30 mouse cellular contexts compared by ENCODE assay signal in the genomic region with DNA sequence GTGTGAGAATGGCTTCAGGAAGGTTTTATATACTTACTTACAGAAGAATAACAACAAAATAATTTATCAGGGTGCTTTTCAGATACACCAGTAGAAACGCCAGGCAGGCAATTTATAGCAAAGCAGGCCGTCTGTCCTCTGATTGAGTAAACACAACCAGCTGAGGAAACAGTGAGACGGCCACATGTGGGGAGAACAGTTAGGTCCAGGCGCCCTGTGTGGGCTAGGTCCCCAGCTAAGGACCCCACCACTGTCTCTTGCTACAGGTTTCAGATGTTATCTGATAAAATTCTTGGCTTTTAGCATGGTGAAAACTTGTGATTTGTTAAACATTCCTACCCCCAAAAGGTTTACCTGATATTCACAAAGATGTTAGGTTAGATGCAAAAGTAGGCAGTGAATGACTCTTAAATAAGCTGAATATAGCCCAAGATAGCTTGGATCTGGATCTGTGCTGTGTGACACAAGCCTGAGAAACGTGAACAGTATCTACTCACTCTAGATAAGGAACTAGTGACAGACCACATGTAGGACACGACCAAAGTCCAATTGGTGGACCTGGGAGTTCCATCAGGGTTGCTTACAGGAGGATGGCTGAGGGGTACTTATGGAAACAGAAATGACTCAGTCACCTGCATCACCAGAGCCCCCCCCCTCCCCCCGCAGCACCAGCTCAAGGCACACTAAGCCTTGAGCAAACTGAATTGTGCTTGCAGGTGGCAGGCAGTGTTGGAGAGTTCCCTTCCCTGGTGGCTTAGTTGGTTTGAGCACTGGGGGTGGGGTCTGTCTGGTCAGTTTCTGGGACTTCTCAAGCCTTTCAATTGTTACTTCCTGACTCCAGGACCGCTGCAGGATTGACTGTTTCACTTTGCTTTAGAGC. TPM values are rescaled to one million over a fixed set of nuclear protein-coding genes. Genes with fewer than 3 reads are reported as not detected.
DNase-seq lines count a peak whose midpoint lies in the region; ATAC-seq and TF ChIP-seq lines count a peak whose summit lies in the region.
"Had no signal": no experiment of that assay in that cellular context is flagged by ENCODE, and none has a peak within 500 bp of the region (broad histone marks: within the 10 kb centered on the region; RNA-seq: fewer than 3 reads in every experiment).

No protein-coding gene starts in this region.

- no peak overlapping the region for H3K4me3 ChIP-seq in limb, embryonic 12.5 days (replicated peaks)
- no peak overlapping the region for H3K4me3 ChIP-seq in limb, embryonic 10.5 days
- H3K4me3 ChIP-seq in midbrain, embryonic 14.5 days (replicated peaks; ENCODE audit: low read depth, low read length) = no peak overlapping the region
- H3K4me3 ChIP-seq in midbrain, embryonic 11.5 days (ENCODE audit: low read depth, low read length) = no peak overlapping the region
- no peak overlapping the region for H3K4me3 ChIP-seq in intestine, postnatal 0 days (ENCODE audit: low read depth, low read length)
- H3K4me3 ChIP-seq: embryonic facial prominence, embryonic 13.5 days; erythroblast, embryonic 14.5 days; forebrain, embryonic 12.5 days; heart, embryonic 13.5 days; hindbrain, embryonic 12.5 days; limb, embryonic 13.5 days; midbrain, embryonic 15.5 days; myocyte; neural tube, embryonic 15.5 days had no signal

- no peak for ATAC-seq in limb, embryonic 12.5 days (ENCODE audit: insufficient number of reproducible peaks, insufficient read depth, low FRiP score, low TSS enrichment, low read depth)
- ATAC-seq in midbrain, embryonic 14.5 days (ENCODE audit: low FRiP score, low TSS enrichment) = no peak
- ATAC-seq in midbrain, embryonic 11.5 days (ENCODE audit: low FRiP score) = no peak
- ATAC-seq in intestine, postnatal 0 days = peak; percentile 88
- ATAC-seq: activated CD4-positive, CD25-positive, alpha-beta regulatory T cell, adult 4 months; midbrain, embryonic 15.5 days had no signal

- no peak for DNase-seq in limb, embryonic 10.5 days (ENCODE audit: low spot score)
- DNase-seq in midbrain, embryonic 14.5 days = no peak
- no peak for DNase-seq in midbrain, embryonic 11.5 days (ENCODE audit: low spot score, missing footprints)
- no peak for DNase-seq in B cell, adult 2 months
- DNase-seq in heart, postnatal 36 days = no peak
- DNase-seq: adrenal gland, adult 8-10 months; cerebellum, adult 11-12 months; cerebellum, postnatal 14 days; embryo, embryonic 11 days; heart, adult 18-20 months; heart, postnatal 14 days; kidney, adult 8-10 months; kidney, postnatal 10 days; layer of hippocampus, postnatal 36 days; lung, adult 18-20 months; lung, postnatal 10 days; right cerebral cortex, adult 18-20 months; thymus, postnatal 25 days had no signal

- H3K27ac ChIP-seq in limb, embryonic 12.5 days = 0 out of 2 replicates have a peak overlapping the region, but pooled peaks have one; percentile 7
- no peak overlapping the region for H3K27ac ChIP-seq in limb, embryonic 10.5 days
- H3K27ac ChIP-seq in midbrain, embryonic 14.5 days (replicated peaks; ENCODE audit: low read depth, low read length) = peak overlapping the region; percentile 13; the same call in 1 of the 2 replicates
- no peak overlapping the region for H3K27ac ChIP-seq in midbrain, embryonic 11.5 days (ENCODE audit: low read depth, low read length)
- H3K27ac ChIP-seq in intestine, postnatal 0 days (ENCODE audit: low read depth, low read length) = peak overlapping the region; percentile 70
- H3K27ac ChIP-seq: embryonic facial prominence, embryonic 13.5 days; heart, embryonic 13.5 days; hindbrain, embryonic 12.5 days; limb, embryonic 13.5 days; midbrain, embryonic 15.5 days; neural tube, embryonic 15.5 days had no signal

- H3K4me1 ChIP-seq in limb, embryonic 12.5 days (replicated peaks) = peaks cover 27% of the 10 kb centered on the region
- H3K4me1 ChIP-seq in limb, embryonic 10.5 days = peaks cover 11% of the 10 kb centered on the region; the same call in 1 of the 2 replicates
- peaks cover 15% of the 10 kb centered on the region; the same call in 1 of the 2 replicates for H3K4me1 ChIP-seq in midbrain, embryonic 14.5 days (ENCODE audit: control insufficient read depth, insufficient read depth, low read length)
- H3K4me1 ChIP-seq in midbrain, embryonic 11.5 days (ENCODE audit: control insufficient read depth, insufficient read depth, low read length) = no peaks in the 10 kb centered on the region
- H3K4me1 ChIP-seq in intestine, postnatal 0 days (replicated peaks; ENCODE audit: control insufficient read depth, insufficient read depth, low read length) = peaks cover 2% of the 10 kb centered on the region; the same call in 1 of the 2 replicates

- no peaks in the 10 kb centered on the region for H3K27me3 ChIP-seq in limb, embryonic 12.5 days
- no peaks in the 10 kb centered on the region for H3K27me3 ChIP-seq in limb, embryonic 10.5 days (ENCODE audit: low read depth, poor library complexity, severe bottlenecking)
- no peaks in the 10 kb centered on the region for H3K27me3 ChIP-seq in midbrain, embryonic 14.5 days (ENCODE audit: control insufficient read depth, insufficient read depth, low read length)
- no peaks in the 10 kb centered on the region for H3K27me3 ChIP-seq in midbrain, embryonic 11.5 days (ENCODE audit: control insufficient read depth, insufficient read depth, low read length)
- no peaks in the 10 kb centered on the region for H3K27me3 ChIP-seq in intestine, postnatal 0 days (replicated peaks; ENCODE audit: control insufficient read depth, insufficient read depth, low read length)
- H3K27me3 ChIP-seq: embryonic facial prominence, embryonic 13.5 days; forebrain, embryonic 12.5 days; heart, embryonic 13.5 days; hindbrain, embryonic 12.5 days; limb, embryonic 13.5 days; midbrain, embryonic 15.5 days; neural tube, embryonic 15.5 days had no signal

- intact Hi-C loops in heart, postnatal 36 days (cut with DNase I) = no loop called here

- no peak overlapping the region for H3K9ac ChIP-seq in limb, embryonic 12.5 days (replicated peaks)
- no peak overlapping the region; the same call in 1 of the 2 replicates for H3K9ac ChIP-seq in midbrain, embryonic 14.5 days (replicated peaks; ENCODE audit: low read length)
- H3K9ac ChIP-seq in midbrain, embryonic 11.5 days (ENCODE audit: low read length) = no peak overlapping the region
- no peak overlapping the region for H3K9ac ChIP-seq in intestine, postnatal 0 days (ENCODE audit: low read depth, low read length)
- H3K9ac ChIP-seq: embryonic facial prominence, embryonic 13.5 days; forebrain, embryonic 12.5 days; heart, embryonic 13.5 days; hindbrain, embryonic 12.5 days; limb, embryonic 13.5 days; midbrain, embryonic 15.5 days; neural tube, embryonic 15.5 days had no signal

- no peaks in the 10 kb centered on the region for H3K9me3 ChIP-seq in limb, embryonic 12.5 days
- H3K9me3 ChIP-seq in limb, embryonic 10.5 days (replicated peaks) = no peaks in the 10 kb centered on the region
- H3K9me3 ChIP-seq in midbrain, embryonic 14.5 days (ENCODE audit: control insufficient read depth, low read length) = no peaks in the 10 kb centered on the region
- no peaks in the 10 kb centered on the region for H3K9me3 ChIP-seq in midbrain, embryonic 11.5 days (ENCODE audit: control insufficient read depth, low read length)
- no peaks in the 10 kb centered on the region for H3K9me3 ChIP-seq in intestine, postnatal 0 days (ENCODE audit: control insufficient read depth)
- H3K9me3 ChIP-seq: embryonic facial prominence, embryonic 13.5 days; forebrain, embryonic 12.5 days; heart, embryonic 13.5 days; hindbrain, embryonic 12.5 days; limb, embryonic 13.5 days; midbrain, embryonic 15.5 days; neural tube, embryonic 15.5 days had no signal

- no peak for TF ChIP-seq CTCF in intestine, postnatal 0 days (IDR thresholded peaks at IDR 0.05; ENCODE audit: low read depth)

- 52% methylated on average over 8 of the region's 8 CpGs for WGBS in limb, embryonic 12.5 days
- WGBS in limb, embryonic 10.5 days = 60% methylated on average over 8 of the region's 8 CpGs
- WGBS in midbrain, embryonic 14.5 days = 76% methylated on average over 8 of the region's 8 CpGs
- WGBS in midbrain, embryonic 11.5 days = 64% methylated on average over 8 of the region's 8 CpGs
- WGBS in intestine, postnatal 0 days = 27% methylated on average over 8 of the region's 8 CpGs

- H3K4me2 ChIP-seq in limb, embryonic 12.5 days = no peak overlapping the region
- H3K4me2 ChIP-seq in midbrain, embryonic 14.5 days (ENCODE audit: low read length) = no peak overlapping the region
- no peak overlapping the region for H3K4me2 ChIP-seq in midbrain, embryonic 11.5 days
- peak overlapping the region; percentile 2; the same call in 1 of the 2 replicates for H3K4me2 ChIP-seq in intestine, postnatal 0 days (replicated peaks; ENCODE audit: low read depth)
- H3K4me2 ChIP-seq: embryonic facial prominence, embryonic 13.5 days; forebrain, embryonic 12.5 days; heart, embryonic 13.5 days; hindbrain, embryonic 12.5 days; limb, embryonic 13.5 days; midbrain, embryonic 15.5 days; neural tube, embryonic 15.5 days had no signal

- no peaks in the 10 kb centered on the region for H3K36me3 ChIP-seq in limb, embryonic 12.5 days
- H3K36me3 ChIP-seq in limb, embryonic 10.5 days = no peaks in the 10 kb centered on the region
- no peaks in the 10 kb centered on the region for H3K36me3 ChIP-seq in midbrain, embryonic 14.5 days (ENCODE audit: control insufficient read depth, insufficient read depth, low read length)
- H3K36me3 ChIP-seq in midbrain, embryonic 11.5 days (ENCODE audit: control insufficient read depth, insufficient read depth, low read length) = no peaks in the 10 kb centered on the region
- no peaks in the 10 kb centered on the region for H3K36me3 ChIP-seq in intestine, postnatal 0 days (ENCODE audit: control insufficient read depth, insufficient read depth)
- H3K36me3 ChIP-seq: embryonic facial prominence, embryonic 13.5 days; forebrain, embryonic 12.5 days; heart, embryonic 13.5 days; hindbrain, embryonic 12.5 days; limb, embryonic 13.5 days; midbrain, embryonic 15.5 days; neural tube, embryonic 15.5 days had no signal

RNA-seq across cellular contexts. Expression of a gene that starts 56.2 kb away (rescaled TPM):
- 13.7 and 14.0 TPM in 2 replicates for polyA plus RNA-seq in limb, embryonic 12.5 days (2016; fragmentation: Nextera tagmentation; extraction: Ambion mirVana)
- 14.5 and 14.8 TPM in 2 replicates for polyA plus RNA-seq in limb, embryonic 10.5 days (2016; fragmentation: Nextera tagmentation; extraction: Ambion mirVana)
- 18.1 and 19.0 TPM in 2 replicates for polyA plus RNA-seq in midbrain, embryonic 14.5 days (2014; fragmentation: Nextera tagmentation; extraction: Ambion mirVana)
- polyA plus RNA-seq in midbrain, embryonic 11.5 days (2014; fragmentation: Nextera tagmentation; extraction: Ambion mirVana) = 14.7 and 16.6 TPM in 2 replicates
- polyA plus RNA-seq in intestine, postnatal 0 days (2015; fragmentation: Nextera tagmentation; extraction: Ambion mirVana) = 7.8 and 8.0 TPM in 2 replicates
- total RNA-seq in heart, postnatal 36 days (2021) = 10 to 100 TPM; 28.4 to 32.2 TPM

Comparison
In these comparisons a context has a peak if more than half of its experiments do, and no peak if none do; other contexts are left out.
1. H3K27ac ChIP-seq: peak in limb, embryonic 12.5 days (single experiment), midbrain, embryonic 14.5 days (single experiment) and intestine, postnatal 0 days (single experiment); none in limb, embryonic 10.5 days (single experiment) and midbrain, embryonic 11.5 days (single experiment).